Mouse (Mus musculus) MEL (cell line): ENCODE data around the gene Gm10644. TPM values are rescaled to one million over a fixed set of nuclear protein-coding genes. Genes with fewer than 3 reads are reported as not detected.
A peak's percentile ranks its signal among the peaks of the same experiment; 100 is the strongest.

Source experiments
- DNase-seq: peaks from one replicate; pipeline ENCODE4 v3.0.0; 2011; ENCODE audit warnings: low read depth, low spot score
- H3K27ac ChIP-seq: 2 replicates; pipeline ENCODE4 v1.5.1; 2012; ENCODE audit warnings: low read depth, mild to moderate bottlenecking, control low read depth, low read length, moderate library complexity; ENCODE audit not compliant: control insufficient read depth
- H3K27me3 ChIP-seq, 2 experiments: fragments of 150-350 bp in 1 of 2; sonication (generic) in 1 of 2; 2 replicates each; pipeline ENCODE4 v1.6.1; 2012; ENCODE audit warnings: low read length in 2 of 2, mild to moderate bottlenecking in 2 of 2, improper control_type of control experiment in 1 of 2, moderate library complexity in 1 of 2; ENCODE audit not compliant: insufficient read depth in 2 of 2, control insufficient read depth in 1 of 2
- H3K36me3 ChIP-seq, 2 experiments: 2 replicates each; pipeline ENCODE4 v1.6.1; 2012 to 2014; ENCODE audit warnings: low read length in 2 of 2, improper control_type of control experiment in 1 of 2, inconsistent platforms in 1 of 2, mild to moderate bottlenecking in 1 of 2; ENCODE audit not compliant: insufficient read depth in 2 of 2, control insufficient read depth in 1 of 2
- H3K4me1 ChIP-seq, 2 experiments: fragments of 150-350 bp in 1 of 2; sonication (generic) in 1 of 2; 2 replicates each; pipeline ENCODE4 v1.6.1; 2012; ENCODE audit warnings: low read length in 2 of 2, improper control_type of control experiment in 1 of 2, mild to moderate bottlenecking in 1 of 2; ENCODE audit not compliant: insufficient read depth in 2 of 2, control insufficient read depth in 1 of 2
- H3K4me3 ChIP-seq, 2 experiments: fragments of 150-350 bp in 1 of 2; sonication (generic) in 1 of 2; 2 replicates each; pipeline ENCODE4 v1.5.1; 2012; ENCODE audit warnings: low read depth in 2 of 2, low read length in 2 of 2, mild to moderate bottlenecking in 2 of 2, moderate library complexity in 2 of 2, control low read depth in 1 of 2, improper control_type of control experiment in 1 of 2; ENCODE audit not compliant: control insufficient read depth in 1 of 2, insufficient read depth in 1 of 2
- H3K79me2 ChIP-seq: 2 replicates; pipeline ENCODE4 v1.6.1; 2012; ENCODE audit warnings: mild to moderate bottlenecking, low read length, moderate library complexity; ENCODE audit not compliant: control insufficient read depth, poor library complexity, insufficient read depth
- H3K9ac ChIP-seq: 2 replicates; pipeline ENCODE4 v1.6.1; 2012; ENCODE audit warnings: low read depth, mild to moderate bottlenecking, control low read depth, low read length, moderate library complexity; ENCODE audit not compliant: control insufficient read depth, poor library complexity, severe bottlenecking
- H3K9me3 ChIP-seq: fragments of 150-350 bp; sonication (generic); replicated peaks from 2 replicates; pipeline ENCODE4 v1.6.1; 2012; ENCODE audit warnings: mild to moderate bottlenecking, low read length, improper control_type of control experiment, moderate library complexity; ENCODE audit not compliant: insufficient read depth
- BHLHE40 ChIP-seq: IDR thresholded peaks from 2 replicates; pipeline ENCODE4 v1.6.1; 2012; ENCODE audit warnings: low read depth, mild to moderate bottlenecking, inconsistent platforms, low read length, improper control_type of control experiment, borderline replicate concordance
- CHD2 ChIP-seq: IDR thresholded peaks from 2 replicates; pipeline ENCODE4 v1.6.1; 2011; ENCODE audit warnings: low read length, improper control_type of control experiment
- CTCF ChIP-seq, 3 experiments: IDR thresholded peaks in 2 of 3; conservative IDR thresholded peaks in 1 of 3; 2 replicates each; pipeline ENCODE4 v1.5.1; 2011 to 2012; ENCODE audit warnings: low read length in 3 of 3, low read depth in 2 of 3, mild to moderate bottlenecking in 2 of 3, improper control_type of control experiment in 1 of 3, inconsistent platforms in 1 of 3, mixed read lengths in 1 of 3, moderate library complexity in 1 of 3; ENCODE audit not compliant: control insufficient read depth in 1 of 3, insufficient read depth in 1 of 3, poor library complexity in 1 of 3, severe bottlenecking in 1 of 3
- E2F4 ChIP-seq: IDR thresholded peaks from 2 replicates; pipeline ENCODE4 v1.6.1; 2011; ENCODE audit warnings: low read depth, low read length, improper control_type of control experiment, borderline replicate concordance
- ELF1 ChIP-seq: IDR thresholded peaks from 2 replicates; pipeline ENCODE4 v1.6.1; 2014; ENCODE audit warnings: low read depth, mild to moderate bottlenecking, inconsistent platforms, low read length, improper control_type of control experiment, moderate library complexity
- ETS1 ChIP-seq: IDR thresholded peaks from 2 replicates; pipeline ENCODE4 v1.6.1; 2012; ENCODE audit warnings: low read depth, mild to moderate bottlenecking, inconsistent platforms, low read length, improper control_type of control experiment, moderate library complexity
- GABPA ChIP-seq: IDR thresholded peaks from 2 replicates; pipeline ENCODE4 v1.6.1; 2012; ENCODE audit warnings: low read depth, mild to moderate bottlenecking, inconsistent platforms, low read length, improper control_type of control experiment, moderate library complexity
- HCFC1 ChIP-seq: IDR thresholded peaks from 2 replicates; pipeline ENCODE4 v1.6.1; 2012; ENCODE audit warnings: low read depth, mild to moderate bottlenecking, inconsistent platforms, low read length, improper control_type of control experiment, moderate library complexity
- JUND ChIP-seq: IDR thresholded peaks from 2 replicates; pipeline ENCODE4 v1.6.1; 2011; ENCODE audit warnings: low read depth, mild to moderate bottlenecking, improper control_type of control experiment, low read length
- KAT2A ChIP-seq: conservative IDR thresholded peaks from 2 replicates; pipeline ENCODE4 v1.6.1; 2012; ENCODE audit warnings: low read depth, low read length, improper control_type of control experiment, inconsistent platforms
- MAX ChIP-seq: IDR thresholded peaks from 2 replicates; pipeline ENCODE4 v1.6.1; 2011; ENCODE audit warnings: low read length, improper control_type of control experiment
- MAZ ChIP-seq: IDR thresholded peaks from 2 replicates; pipeline ENCODE4 v1.6.1; 2012; ENCODE audit warnings: low read depth, mild to moderate bottlenecking, inconsistent platforms, low read length, improper control_type of control experiment
- MEF2A ChIP-seq: IDR thresholded peaks from 2 replicates; pipeline ENCODE4 v1.6.1; 2014; ENCODE audit warnings: low read depth, mild to moderate bottlenecking, inconsistent platforms, low read length, improper control_type of control experiment; ENCODE audit not compliant: poor library complexity, insufficient replicate concordance, severe bottlenecking; ENCODE audit errors: extremely low read depth
- MXI1 ChIP-seq: IDR thresholded peaks from 2 replicates; pipeline ENCODE4 v1.6.1; 2011; ENCODE audit warnings: mild to moderate bottlenecking, low read depth, low read length, improper control_type of control experiment
- MYC ChIP-seq: IDR thresholded peaks from 2 replicates; pipeline ENCODE4 v1.6.1; 2011; ENCODE audit warnings: low read depth, mild to moderate bottlenecking, low read length, improper control_type of control experiment, moderate library complexity
- NRF1 ChIP-seq: IDR thresholded peaks from 2 replicates; pipeline ENCODE4 v1.6.1; 2014; ENCODE audit warnings: low read depth, mild to moderate bottlenecking, inconsistent platforms, low read length, improper control_type of control experiment, moderate library complexity; ENCODE audit not compliant: poor library complexity, insufficient read depth, severe bottlenecking
- POLR2A ChIP-seq, 2 experiments: IDR thresholded peaks; 2 replicates each; pipeline ENCODE4 v1.6.1; 2011 to 2012; ENCODE audit warnings: low read length in 2 of 2, mild to moderate bottlenecking in 2 of 2, control low read depth in 1 of 2, improper control_type of control experiment in 1 of 2, low read depth in 1 of 2, moderate library complexity in 1 of 2; ENCODE audit not compliant: control insufficient read depth in 1 of 2, insufficient read depth in 1 of 2, poor library complexity in 1 of 2
- POLR2AphosphoS2 ChIP-seq: IDR thresholded peaks from 2 replicates; pipeline ENCODE4 v1.6.1; 2011; ENCODE audit warnings: low read length, improper control_type of control experiment
- POLR2AphosphoS5 ChIP-seq: IDR thresholded peaks from 2 replicates; pipeline ENCODE4 v1.6.1; 2012; ENCODE audit warnings: low read depth, borderline replicate concordance, mild to moderate bottlenecking, inconsistent platforms, low read length, moderate library complexity, mixed read lengths
- RAD21 ChIP-seq: IDR thresholded peaks from 2 replicates; pipeline ENCODE4 v1.6.1; 2011; ENCODE audit warnings: mild to moderate bottlenecking, low read depth, low read length, improper control_type of control experiment
- RCOR1 ChIP-seq: IDR thresholded peaks from 2 replicates; pipeline ENCODE4 v1.6.1; 2012; ENCODE audit warnings: low read depth, mild to moderate bottlenecking, inconsistent platforms, low read length, improper control_type of control experiment
- SMC3 ChIP-seq: IDR thresholded peaks from 2 replicates; pipeline ENCODE4 v1.6.1; 2011; ENCODE audit warnings: low read depth, low read length, improper control_type of control experiment
- TAL1 ChIP-seq: IDR thresholded peaks from 2 replicates; pipeline ENCODE4 v1.6.1; 2012; ENCODE audit warnings: mild to moderate bottlenecking, inconsistent platforms, low read length, moderate library complexity, mixed read lengths
- TCF12 ChIP-seq: IDR thresholded peaks from 2 replicates; pipeline ENCODE4 v1.6.1; 2014; ENCODE audit warnings: low read depth, mild to moderate bottlenecking, inconsistent platforms, low read length, improper control_type of control experiment, moderate library complexity
- UBTF ChIP-seq: IDR thresholded peaks from 2 replicates; pipeline ENCODE4 v1.6.1; 2012; ENCODE audit warnings: low read depth, mild to moderate bottlenecking, inconsistent platforms, low read length, improper control_type of control experiment, moderate library complexity, borderline replicate concordance; ENCODE audit not compliant: insufficient read depth
- ZC3H11A ChIP-seq: IDR thresholded peaks from 2 replicates; pipeline ENCODE4 v1.6.1; 2012; ENCODE audit warnings: low read depth, mild to moderate bottlenecking, inconsistent platforms, low read length, improper control_type of control experiment
- ZKSCAN1 ChIP-seq: IDR thresholded peaks from 2 replicates; pipeline ENCODE4 v1.6.1; 2012; ENCODE audit warnings: low read depth, mild to moderate bottlenecking, inconsistent platforms, low read length, improper control_type of control experiment, moderate library complexity
- ZMIZ1 ChIP-seq: IDR thresholded peaks from 2 replicates; pipeline ENCODE4 v1.6.1; 2012; ENCODE audit warnings: low read depth, mild to moderate bottlenecking, inconsistent platforms, low read length, improper control_type of control experiment, moderate library complexity
- polyA plus RNA-seq, 2 experiments: library from polyadenylated mRNA; stranded (reverse) in 1 of 2; unstranded in 1 of 2; fragments of >175 nt in 1 of 2; fragments of >200 nt in 1 of 2; gene quantifications; 2 replicates each; pipeline versions ENCODE4 v1.2.1 to v1.2.4; 2012; ENCODE audit warnings: low replicate concordance in 2 of 2, low read depth in 1 of 2; ENCODE audit not compliant: insufficient read length in 2 of 2, insufficient read depth in 1 of 2, missing spikeins in 1 of 2
- total RNA-seq: library from RNA; depleted of rRNA; stranded (reverse); fragments of 300-350 nt; gene quantifications from 2 replicates; pipeline ENCODE4 v1.2.3, GENCODE M21; 2012

Gene Gm10644
- total and polyA plus RNA-seq, 3 experiments: 0.35 to 0.49 TPM; not detected in 1

DNA sequence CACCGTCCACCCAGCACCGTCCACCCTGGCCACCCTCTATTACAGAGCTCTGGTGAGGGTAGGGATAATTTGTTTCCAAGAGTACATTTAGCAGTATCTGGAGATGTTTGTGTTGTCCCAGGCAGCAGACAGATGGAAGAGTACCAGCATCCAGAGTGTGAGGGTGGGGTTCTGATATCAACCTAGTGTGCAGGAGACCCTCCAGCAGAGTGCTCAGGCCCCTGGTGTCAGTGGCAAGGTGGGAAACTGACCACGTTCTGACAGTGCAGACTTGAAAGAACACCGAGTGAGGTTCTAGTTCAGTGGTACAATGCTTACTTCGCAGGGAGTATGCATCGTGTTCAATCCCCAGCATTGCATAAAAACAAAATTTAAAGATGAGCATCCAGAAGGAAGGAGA lies 16.7 kb upstream of the Gm10644 start:
- peaks cover 0 to 9% of the 10 kb centered on the region in 2 experiments; a peak in 1 of 4 replicates for H3K4me1 ChIP-seq
- no peak for TF ChIP-seq UBTF
- no peak for TF ChIP-seq CHD2
- TF ChIP-seq NRF1: no peak
- TF ChIP-seq GABPA: no peak
- TF ChIP-seq TCF12: no peak
- TF ChIP-seq ETS1: no peak
- TF ChIP-seq POLR2AphosphoS5: no peak
- TF ChIP-seq ZC3H11A: no peak
- TF ChIP-seq POLR2AphosphoS2: no peak
- no peak for TF ChIP-seq POLR2A (IDR thresholded peaks at IDR 0.05; ENCODE audit: control insufficient read depth in 1 of 2, insufficient read depth in 1 of 2, low read depth in 1 of 2, low read length in 2 of 2, poor library complexity in 1 of 2)
- no peak for TF ChIP-seq HCFC1
- TF ChIP-seq MXI1: no peak
- no peak for TF ChIP-seq ZKSCAN1
- TF ChIP-seq RAD21: no peak
- TF ChIP-seq MYC: no peak
- TF ChIP-seq BHLHE40: no peak
- TF ChIP-seq KAT2A: no peak
- no peak for TF ChIP-seq E2F4
- TF ChIP-seq SMC3: no peak
- H3K79me2 ChIP-seq: peaks cover 8% of the 10 kb centered on the region
- no peak overlapping the region; the same call in 1 of the 2 replicates for H3K27ac ChIP-seq
- no peak for DNase-seq
- no peaks in the 10 kb centered on the region for H3K9me3 ChIP-seq
- no peaks in the 10 kb centered on the region for H3K27me3 ChIP-seq
- H3K4me3 ChIP-seq: peak overlapping the region; percentile 61 to 69
- peak overlapping the region; percentile 70 for H3K9ac ChIP-seq
- peaks cover 0 to 4% of the 10 kb centered on the region in 2 experiments; a peak in 3 of 4 replicates for H3K36me3 ChIP-seq

GRCm38 (mm10) chr8:83971121-83971520 lies 16.1 kb upstream of the Gm10644 start:
- Histone ChIP-seq H3K79me2 (peaks cover 8% of the 10 kb centered on the region), H3K9ac (no peak overlapping the region), H3K4me1 (peaks cover 0 to 9% of the 10 kb centered on the region in 2 experiments; a peak in 1 of 4 replicates), H3K36me3 (peaks cover 0 to 4% of the 10 kb centered on the region in 2 experiments; a peak in 3 of 4 replicates), H3K27me3 (no peaks in the 10 kb centered on the region)
- no peak for TF ChIP-seq JUND
- no peak for TF ChIP-seq ZC3H11A
- TF ChIP-seq RCOR1: no peak
- no peak for TF ChIP-seq ELF1
- no peak for TF ChIP-seq TAL1
- no peak for TF ChIP-seq CTCF (IDR thresholded peaks at IDR 0.05 in 2 of 3, conservative IDR thresholded peaks at IDR 0.05 in 1 of 3; ENCODE audit: control insufficient read depth in 1 of 3, insufficient read depth in 1 of 3, low read depth in 2 of 3, low read length in 3 of 3, poor library complexity in 1 of 3, severe bottlenecking in 1 of 3)
- no peak for TF ChIP-seq TCF12
- TF ChIP-seq MAX: no peak
- no peak for TF ChIP-seq ZMIZ1
- no peak for TF ChIP-seq MAZ
- TF ChIP-seq MEF2A: no peak
- TF ChIP-seq, all 39 proteins: peak for 0
- no peak overlapping the region for H3K4me3 ChIP-seq
- DNase-seq: no peak
- H3K9me3 ChIP-seq: no peaks in the 10 kb centered on the region
- no peak overlapping the region for H3K27ac ChIP-seq
